Mouse (Mus musculus): ENCODE measurements around the gene Cnih4. TPM values are rescaled to one million over a fixed set of nuclear protein-coding genes. Genes with fewer than 3 reads are reported as not detected.

Cnih4 gene
- polyA plus RNA-seq, 1 experiment = 109 TPM

DNA sequence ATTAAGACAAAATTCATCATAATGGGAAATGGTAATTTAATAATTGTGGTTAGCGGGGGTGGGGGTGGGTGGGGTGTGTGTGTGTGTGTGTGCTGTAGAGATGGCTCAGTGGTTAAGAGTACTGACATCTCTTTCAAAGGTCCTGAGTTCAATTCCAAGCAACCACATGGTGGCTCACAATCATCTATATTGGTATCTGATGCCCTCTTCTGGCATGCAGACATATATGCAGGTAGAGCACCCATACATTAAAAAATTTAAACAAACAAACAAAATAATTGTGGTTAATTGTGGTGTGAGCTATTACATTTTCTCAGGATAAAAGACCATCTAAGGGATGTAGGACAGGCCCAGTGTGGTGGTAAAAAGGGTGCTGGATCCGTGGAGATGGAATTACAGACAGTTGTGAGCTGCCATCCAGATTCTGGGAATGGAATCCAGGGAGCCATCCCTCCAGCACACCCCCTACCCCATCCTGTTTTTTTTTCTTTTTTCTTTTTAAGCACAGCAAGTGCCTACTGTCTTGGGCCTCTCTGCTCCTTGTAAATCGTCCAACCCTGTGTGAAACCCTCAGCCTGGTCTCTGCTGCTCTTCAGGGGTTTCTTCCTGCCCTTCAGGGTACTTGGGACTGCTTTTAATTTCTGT lies 5.0 kb downstream of the Cnih4 start:
- H3K36me3 ChIP-seq (ENCODE audit: control insufficient read depth, insufficient read depth) = peaks cover 13% of the 10 kb centered on the region
- H3K79me2 ChIP-seq (ENCODE audit: control insufficient read depth, insufficient read depth) = peaks cover 44% of the 10 kb centered on the region
- no peak overlapping the region for H3K4me3 ChIP-seq (ENCODE audit: insufficient read depth, poor library complexity, severe bottlenecking)
- H3K27me3 ChIP-seq (ENCODE audit: control insufficient read depth, insufficient read depth, insufficient read length) = no peaks in the 10 kb centered on the region
- no peak overlapping the region for H3ac ChIP-seq (ENCODE audit: control insufficient read depth, insufficient read length, low read depth)
- TF ChIP-seq CEBPB (IDR thresholded peaks at IDR 0.05; ENCODE audit: low read depth) (no peak), USF1 (IDR thresholded peaks at IDR 0.05; ENCODE audit: low read depth) (no peak), MYOD1 (IDR thresholded peaks at IDR 0.05; ENCODE audit: control insufficient read depth, insufficient read length, low read depth) (no peak)
- peaks cover 33% of the 10 kb centered on the region for H3K79me3 ChIP-seq (ENCODE audit: low read depth)

DNA sequence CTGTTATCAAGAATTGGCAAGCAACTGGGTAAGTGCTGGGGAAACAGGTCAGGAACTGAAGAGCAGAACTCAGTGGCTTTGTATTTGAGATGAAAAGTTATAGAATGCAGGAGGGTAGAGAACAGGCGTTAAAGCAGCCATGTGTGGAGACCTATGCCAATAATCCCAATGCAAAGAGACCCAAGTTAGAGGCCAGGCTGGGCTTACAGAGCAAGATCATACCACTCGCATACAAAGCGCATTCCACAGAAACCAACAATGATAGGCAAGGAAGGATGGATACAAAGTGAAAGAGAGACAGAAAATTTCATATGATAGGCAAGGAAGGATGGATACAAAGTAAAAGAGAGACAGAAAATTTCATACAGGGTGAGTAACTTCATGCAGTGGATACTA lies 5.9 kb downstream of the Cnih4 start:
- Histone ChIP-seq H3K36me3 (ENCODE audit: control insufficient read depth, insufficient read depth) (peaks cover 23% of the 10 kb centered on the region), H3K4me3 (ENCODE audit: insufficient read depth, poor library complexity, severe bottlenecking) (no peak overlapping the region), H3K79me3 (ENCODE audit: low read depth) (peaks cover 41% of the 10 kb centered on the region), H3K27me3 (ENCODE audit: control insufficient read depth, insufficient read depth, insufficient read length) (no peaks in the 10 kb centered on the region), H3K79me2 (ENCODE audit: control insufficient read depth, insufficient read depth) (peaks cover 46% of the 10 kb centered on the region), H3ac (ENCODE audit: control insufficient read depth, insufficient read length, low read depth) (no peak overlapping the region)
- TF ChIP-seq MYOG (IDR thresholded peaks at IDR 0.05; ENCODE audit: control insufficient read depth, extremely low read depth, insufficient read length) = no peak
- TF ChIP-seq USF1 (IDR thresholded peaks at IDR 0.05; ENCODE audit: low read depth) = no peak
- TF ChIP-seq MYOD1 (IDR thresholded peaks at IDR 0.05; ENCODE audit: control insufficient read depth, insufficient read length, low read depth) = no peak
- TF ChIP-seq CTCF (IDR thresholded peaks at IDR 0.05; ENCODE audit: control insufficient read depth, insufficient read depth, insufficient read length) = no peak
- TF ChIP-seq FOSL1 (IDR thresholded peaks at IDR 0.05; ENCODE audit: insufficient read depth, low read length, poor library complexity, severe bottlenecking) = no peak
- no peak for TF ChIP-seq CEBPB (IDR thresholded peaks at IDR 0.05; ENCODE audit: low read depth)
- TF ChIP-seq MAX (IDR thresholded peaks at IDR 0.05) = no peak

DNA sequence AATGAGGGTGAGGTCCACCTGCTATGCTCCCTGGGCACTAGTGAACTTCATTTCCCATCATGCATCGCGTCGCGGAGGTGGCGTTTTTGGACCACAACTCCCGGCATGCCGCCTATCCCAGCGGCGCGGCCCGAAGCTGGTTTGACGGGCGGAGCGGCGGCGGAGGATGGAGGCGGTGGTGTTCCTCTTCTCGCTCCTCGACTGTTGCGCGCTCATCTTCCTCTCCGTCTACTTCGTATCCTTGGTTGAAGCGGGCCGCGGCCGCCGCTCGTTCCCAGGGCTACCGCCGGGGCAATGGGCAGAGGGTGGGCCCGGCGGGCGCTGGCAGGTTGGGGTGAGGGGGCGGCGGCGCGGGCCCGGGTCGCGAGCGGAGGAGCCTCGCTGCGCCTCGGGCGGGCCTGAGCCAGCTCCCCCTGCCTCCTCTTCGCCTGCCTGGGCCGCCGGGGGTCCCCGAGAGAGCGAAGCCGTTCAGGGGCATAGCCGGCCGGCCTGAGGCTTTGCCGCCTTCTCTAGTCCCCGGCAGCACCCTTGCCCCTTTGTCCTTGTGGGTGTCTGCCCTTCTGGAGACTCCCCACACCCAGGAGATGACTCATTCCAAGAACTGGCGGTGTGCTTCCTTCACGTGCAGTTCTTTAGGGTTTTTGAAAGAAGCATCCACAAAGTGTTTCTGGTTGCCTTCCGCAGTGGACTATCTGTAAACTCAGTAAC lies 6.5 kb downstream of the Cnih4 start:
- no peaks in the 10 kb centered on the region for H3K27me3 ChIP-seq (ENCODE audit: control insufficient read depth, insufficient read depth, insufficient read length)
- TF ChIP-seq CEBPB (IDR thresholded peaks at IDR 0.05; ENCODE audit: low read depth) (no peak), FOSL1 (IDR thresholded peaks at IDR 0.05; ENCODE audit: insufficient read depth, low read length, poor library complexity, severe bottlenecking) (no peak), MAX (IDR thresholded peaks at IDR 0.05) (peak; percentile 68), USF1 (IDR thresholded peaks at IDR 0.05; ENCODE audit: low read depth) (peak; percentile 20)

DNA sequence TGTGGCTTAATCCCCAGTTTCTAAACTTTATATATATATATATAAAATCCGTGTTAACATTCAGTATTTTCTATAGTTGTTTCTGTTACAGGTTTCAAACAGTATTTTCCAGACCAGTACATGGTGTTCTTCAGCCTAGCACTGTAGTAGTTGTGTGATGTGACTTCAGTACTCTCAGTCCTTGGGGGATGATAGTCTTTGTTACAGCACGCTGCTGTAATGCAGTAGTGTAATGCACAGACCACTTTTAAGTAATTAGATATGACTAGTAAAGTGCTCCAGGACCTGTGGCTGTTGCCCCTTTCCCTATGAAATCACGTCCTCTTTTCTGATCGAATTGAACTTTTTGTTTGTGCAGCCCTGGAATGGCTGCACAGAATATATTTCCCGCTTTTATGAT lies 7.0 kb downstream of the Cnih4 start:
- H3K27me3 ChIP-seq (ENCODE audit: control insufficient read depth, insufficient read depth, insufficient read length) = no peaks in the 10 kb centered on the region
- H3K36me3 ChIP-seq (ENCODE audit: control insufficient read depth, insufficient read depth) = peaks cover 33% of the 10 kb centered on the region
- H3ac ChIP-seq (ENCODE audit: control insufficient read depth, insufficient read length, low read depth) = peak overlapping the region; percentile 99
- H3K79me3 ChIP-seq (ENCODE audit: low read depth) = peaks cover 48% of the 10 kb centered on the region
- TF ChIP-seq USF1 (IDR thresholded peaks at IDR 0.05; ENCODE audit: low read depth) = no peak
- no peak for TF ChIP-seq MYOG (IDR thresholded peaks at IDR 0.05; ENCODE audit: control insufficient read depth, extremely low read depth, insufficient read length)
- no peak for TF ChIP-seq MAX (IDR thresholded peaks at IDR 0.05)
- TF ChIP-seq FOSL1 (IDR thresholded peaks at IDR 0.05; ENCODE audit: insufficient read depth, low read length, poor library complexity, severe bottlenecking) = no peak
- TF ChIP-seq CEBPB (IDR thresholded peaks at IDR 0.05; ENCODE audit: low read depth) = no peak
- H3K79me2 ChIP-seq (ENCODE audit: control insufficient read depth, insufficient read depth) = peaks cover 57% of the 10 kb centered on the region
- H3K4me3 ChIP-seq (ENCODE audit: insufficient read depth, poor library complexity, severe bottlenecking) = peak overlapping the region; percentile 63

More for the DNA sequence above, 6.5 kb downstream of the Cnih4 start:
- H3K4me3 ChIP-seq (ENCODE audit: insufficient read depth, poor library complexity, severe bottlenecking) = peak overlapping the region; percentile 63
- peaks cover 27% of the 10 kb centered on the region for H3K36me3 ChIP-seq (ENCODE audit: control insufficient read depth, insufficient read depth)
- H3ac ChIP-seq (ENCODE audit: control insufficient read depth, insufficient read length, low read depth) = peak overlapping the region; percentile 99
- peaks cover 45% of the 10 kb centered on the region for H3K79me3 ChIP-seq (ENCODE audit: low read depth)
- peaks cover 52% of the 10 kb centered on the region for H3K79me2 ChIP-seq (ENCODE audit: control insufficient read depth, insufficient read depth)

DNA sequence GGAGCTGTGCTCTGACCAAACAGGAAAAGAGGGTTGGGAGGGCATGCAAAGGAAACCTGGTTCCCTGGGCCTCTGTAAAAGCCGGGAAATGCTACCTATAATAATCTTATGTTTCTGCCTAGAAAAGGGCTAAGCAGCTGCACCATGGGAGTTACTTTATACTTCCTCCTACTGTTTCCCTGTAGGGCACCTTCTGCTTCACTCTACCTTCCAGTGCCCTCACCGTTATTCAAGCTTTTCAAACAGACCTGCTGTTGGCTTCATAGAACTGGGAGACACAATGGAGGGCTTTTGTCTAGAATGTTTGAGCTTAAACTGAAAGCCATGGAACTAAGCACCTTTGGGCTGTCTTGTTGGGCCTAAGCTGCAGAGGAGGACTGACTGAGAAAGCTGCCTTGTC lies 23.3 kb downstream of the Cnih4 start:
- Histone ChIP-seq H3K36me3 (ENCODE audit: control insufficient read depth, insufficient read depth) (peaks cover 57% of the 10 kb centered on the region), H3K79me2 (ENCODE audit: control insufficient read depth, insufficient read depth) (peaks cover 14% of the 10 kb centered on the region), H3ac (ENCODE audit: control insufficient read depth, insufficient read length, low read depth) (no peak overlapping the region), H3K27me3 (ENCODE audit: control insufficient read depth, insufficient read depth, insufficient read length) (no peaks in the 10 kb centered on the region), H3K79me3 (ENCODE audit: low read depth) (peaks cover 2% of the 10 kb centered on the region), H3K4me3 (ENCODE audit: insufficient read depth, poor library complexity, severe bottlenecking) (no peak overlapping the region)
- TF ChIP-seq MAX (IDR thresholded peaks at IDR 0.05) (no peak), FOSL1 (IDR thresholded peaks at IDR 0.05; ENCODE audit: insufficient read depth, low read length, poor library complexity, severe bottlenecking) (no peak), CEBPB (IDR thresholded peaks at IDR 0.05; ENCODE audit: low read depth) (no peak), MYOD1 (IDR thresholded peaks at IDR 0.05; ENCODE audit: control insufficient read depth, insufficient read length, low read depth) (no peak)

DNA sequence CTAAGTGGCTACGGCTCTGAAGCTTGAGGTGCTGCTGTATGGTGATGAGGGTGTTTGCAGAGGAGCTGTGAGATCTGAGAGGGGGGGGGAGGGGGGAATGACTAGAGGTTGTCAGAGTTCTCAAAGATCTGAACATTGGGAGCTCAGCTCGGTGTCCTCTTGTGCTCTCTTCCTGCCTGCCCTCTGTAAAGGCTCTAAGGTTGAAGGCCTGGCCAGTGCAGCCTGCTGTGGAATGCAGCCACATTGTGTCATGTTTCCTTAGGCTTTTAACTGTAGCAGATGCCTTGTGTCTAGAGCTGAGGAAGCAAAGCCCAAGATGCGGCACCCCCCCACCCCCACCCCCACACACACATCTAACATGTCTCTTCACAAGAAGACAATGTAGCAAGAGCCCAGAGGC lies 23.9 kb downstream of the Cnih4 start:
- Histone ChIP-seq H3K79me3 (ENCODE audit: low read depth) (peaks cover 2% of the 10 kb centered on the region), H3ac (ENCODE audit: control insufficient read depth, insufficient read length, low read depth) (no peak overlapping the region), H3K4me3 (ENCODE audit: insufficient read depth, poor library complexity, severe bottlenecking) (no peak overlapping the region), H3K36me3 (ENCODE audit: control insufficient read depth, insufficient read depth) (peaks cover 52% of the 10 kb centered on the region), H3K27me3 (ENCODE audit: control insufficient read depth, insufficient read depth, insufficient read length) (no peaks in the 10 kb centered on the region), H3K79me2 (ENCODE audit: control insufficient read depth, insufficient read depth) (peaks cover 10% of the 10 kb centered on the region)
- TF ChIP-seq CTCF (IDR thresholded peaks at IDR 0.05; ENCODE audit: control insufficient read depth, insufficient read depth, insufficient read length) (no peak), MYOD1 (IDR thresholded peaks at IDR 0.05; ENCODE audit: control insufficient read depth, insufficient read length, low read depth) (no peak), USF1 (IDR thresholded peaks at IDR 0.05; ENCODE audit: low read depth) (no peak), FOSL1 (IDR thresholded peaks at IDR 0.05; ENCODE audit: insufficient read depth, low read length, poor library complexity, severe bottlenecking) (no peak), MYOG (IDR thresholded peaks at IDR 0.05; ENCODE audit: control insufficient read depth, extremely low read depth, insufficient read length) (no peak), CEBPB (IDR thresholded peaks at IDR 0.05; ENCODE audit: low read depth) (no peak), MAX (IDR thresholded peaks at IDR 0.05) (no peak)
